Mouse (Mus musculus): ENCODE results near the gene Il6ra. TPM values are rescaled to one million over a fixed set of nuclear protein-coding genes. Genes with fewer than 3 reads are reported as not detected.

The Il6ra gene
- polyA plus RNA-seq, 1 experiment from 2014 or later: 1.2 TPM

DNA sequence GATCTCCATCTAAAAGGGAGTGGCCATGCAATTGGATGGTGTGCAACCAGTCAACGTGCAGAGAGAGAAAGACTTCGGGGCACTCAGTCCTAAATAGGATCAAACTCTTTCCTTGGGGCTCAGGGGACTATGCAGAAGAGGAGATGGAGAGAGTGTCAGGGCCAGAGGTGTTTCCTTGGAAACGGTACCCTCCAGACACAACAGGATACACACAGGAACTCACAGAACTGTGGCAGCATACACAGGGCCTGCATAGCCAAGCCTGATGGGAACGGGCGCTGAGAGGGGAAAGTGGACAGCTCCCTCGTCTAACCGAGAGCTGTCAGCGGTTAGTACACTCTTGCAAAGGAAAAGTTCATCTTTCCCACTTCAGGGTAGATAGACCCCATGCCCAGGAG is 13.5 kb downstream of the Il6ra start:
- Histone ChIP-seq H3K27me3 (replicated peaks) (no peaks in the 10 kb centered on the region), H3K36me3 (replicated peaks) (no peaks in the 10 kb centered on the region), H3K4me2 (no peak overlapping the region), H3K4me3 (no peak overlapping the region), H3K27ac (no peak overlapping the region), H3K4me1 (no peaks in the 10 kb centered on the region; the same call in 1 of the 2 replicates), H3K9me3 (no peaks in the 10 kb centered on the region), H3K9ac (no peak overlapping the region)
- no peak for ATAC-seq (replicated peaks)
- 74% methylated on average over 8 of the region's 8 CpGs for WGBS

DNA sequence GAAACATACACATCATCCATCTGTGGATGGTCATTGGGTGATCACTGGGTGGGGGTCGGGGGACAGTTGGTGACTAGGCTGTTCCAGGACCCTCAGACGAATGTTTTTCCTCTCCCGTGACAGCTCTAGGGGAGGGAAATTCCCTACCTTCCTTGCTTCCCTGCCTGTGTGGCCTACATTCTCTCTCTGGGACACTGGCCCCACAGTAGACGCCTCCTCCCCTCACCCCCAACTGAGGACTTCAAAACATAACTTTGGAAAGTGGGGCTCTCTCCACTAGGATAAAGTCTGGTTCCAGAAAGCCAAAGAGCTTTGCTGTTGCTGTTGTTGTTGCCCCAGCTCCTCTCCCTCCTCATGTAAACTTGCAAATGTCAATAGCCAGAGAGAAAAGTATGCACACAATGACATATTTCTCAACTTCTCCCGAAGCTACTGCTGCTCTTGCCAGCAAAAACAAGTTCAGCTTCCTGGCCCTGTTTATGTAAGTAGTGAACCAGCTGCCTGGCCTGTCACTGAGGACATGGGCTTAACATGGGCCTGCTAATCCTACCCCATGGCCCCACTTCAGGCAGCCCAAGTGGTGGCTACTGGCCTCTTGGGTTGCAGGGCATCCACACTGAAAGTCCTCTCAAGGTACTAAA is 14.0 kb downstream of the Il6ra start:
- no peak for ATAC-seq (replicated peaks)
- Histone ChIP-seq H3K9ac (no peak overlapping the region), H3K4me3 (no peak overlapping the region), H3K36me3 (replicated peaks) (no peaks in the 10 kb centered on the region), H3K4me1 (no peaks in the 10 kb centered on the region; the same call in 1 of the 2 replicates), H3K4me2 (no peak overlapping the region), H3K27ac (no peak overlapping the region), H3K9me3 (no peaks in the 10 kb centered on the region), H3K27me3 (replicated peaks) (no peaks in the 10 kb centered on the region)
- WGBS: 71% methylated on average over 5 of the region's 5 CpGs

DNA sequence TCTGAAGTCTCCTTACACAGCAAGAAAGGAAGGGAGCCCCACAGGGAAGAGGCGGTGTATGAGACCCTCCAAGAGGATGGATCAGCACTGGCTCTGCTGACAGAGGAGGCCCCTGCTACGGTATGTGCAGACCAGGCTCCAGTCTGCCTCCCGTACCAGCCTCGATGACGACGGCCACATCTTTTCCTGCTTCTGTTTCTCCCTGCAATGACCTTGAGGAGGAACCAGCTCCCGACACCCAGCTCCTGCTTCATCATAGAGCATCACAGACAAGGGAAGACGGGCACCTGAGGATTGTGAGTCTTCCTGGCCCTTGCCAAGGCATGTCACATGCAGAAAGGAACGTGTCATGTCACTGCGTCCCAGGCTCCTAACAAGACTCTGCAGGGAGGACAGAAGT is 15.0 kb downstream of the Il6ra start:
- WGBS: 71% methylated on average over 10 of the region's 10 CpGs
- H3K4me3 ChIP-seq: no peak overlapping the region
- no peaks in the 10 kb centered on the region for H3K9me3 ChIP-seq
- H3K4me1 ChIP-seq: no peaks in the 10 kb centered on the region; the same call in 1 of the 2 replicates
- no peak overlapping the region for H3K27ac ChIP-seq
- H3K27me3 ChIP-seq (replicated peaks): no peaks in the 10 kb centered on the region
- no peak overlapping the region for H3K9ac ChIP-seq
- H3K4me2 ChIP-seq: no peak overlapping the region
- no peaks in the 10 kb centered on the region for H3K36me3 ChIP-seq (replicated peaks)
- no peak for ATAC-seq (replicated peaks)

DNA sequence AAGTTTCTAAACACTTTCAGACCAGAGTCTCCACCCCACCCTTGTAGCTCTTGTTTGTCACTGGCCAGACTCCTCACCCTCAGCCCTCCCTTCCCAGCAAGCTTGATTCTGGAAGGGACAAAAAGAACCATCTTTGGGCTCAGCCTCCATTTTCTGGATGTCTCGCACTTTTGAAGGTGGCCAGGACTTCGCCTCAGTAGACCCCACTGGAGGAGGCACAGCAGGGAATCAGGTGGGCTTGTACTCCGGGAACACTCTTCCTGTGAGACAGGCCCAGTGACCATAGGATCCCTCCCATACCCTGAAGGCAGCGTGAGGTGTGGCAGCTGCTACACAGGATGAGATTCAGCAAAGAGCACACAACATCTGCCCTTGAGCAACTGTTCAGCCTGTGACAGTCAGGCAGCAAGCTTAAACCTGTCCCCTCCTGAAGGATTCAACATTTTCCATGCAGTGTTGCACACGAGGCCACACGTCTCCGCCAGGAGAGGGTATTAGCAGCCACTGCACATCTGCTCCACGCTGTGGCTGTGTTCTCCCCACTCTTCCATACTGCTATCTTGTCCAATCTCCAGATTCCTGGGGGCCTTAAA is 15.7 kb downstream of the Il6ra start:
- WGBS: 69% methylated on average over 8 of the region's 8 CpGs
- Histone ChIP-seq H3K4me1 (no peaks in the 10 kb centered on the region; the same call in 1 of the 2 replicates), H3K4me3 (no peak overlapping the region), H3K9ac (no peak overlapping the region), H3K27ac (no peak overlapping the region), H3K36me3 (replicated peaks) (no peaks in the 10 kb centered on the region), H3K9me3 (no peaks in the 10 kb centered on the region), H3K27me3 (replicated peaks) (no peaks in the 10 kb centered on the region), H3K4me2 (no peak overlapping the region)
- ATAC-seq (replicated peaks): no peak

DNA sequence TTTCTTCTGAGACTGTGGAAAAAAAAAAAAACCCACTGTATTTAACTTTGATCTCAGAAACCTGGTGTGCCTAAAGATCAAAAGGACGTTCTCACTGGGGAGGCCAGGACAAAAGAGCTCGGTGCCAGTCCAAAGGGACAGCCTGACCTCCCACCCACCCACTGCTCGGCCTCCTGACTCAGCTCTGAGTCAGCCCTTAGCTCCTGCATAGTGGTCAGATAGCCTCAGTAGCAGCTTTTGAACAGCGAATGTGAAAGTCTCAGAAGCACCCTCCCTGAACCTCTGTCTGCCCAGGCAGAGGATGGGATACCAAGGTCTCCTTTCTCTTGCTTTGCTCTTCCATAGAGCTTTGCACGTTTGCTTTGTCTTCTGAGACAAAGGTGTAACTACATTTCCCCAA is 16.4 kb downstream of the Il6ra start:
- no peaks in the 10 kb centered on the region for H3K9me3 ChIP-seq
- H3K9ac ChIP-seq: no peak overlapping the region
- H3K4me1 ChIP-seq: no peaks in the 10 kb centered on the region; the same call in 1 of the 2 replicates
- H3K27me3 ChIP-seq (replicated peaks): no peaks in the 10 kb centered on the region
- no peak overlapping the region for H3K4me2 ChIP-seq
- H3K4me3 ChIP-seq: no peak overlapping the region
- H3K27ac ChIP-seq: no peak overlapping the region
- no peaks in the 10 kb centered on the region for H3K36me3 ChIP-seq (replicated peaks)
- ATAC-seq (replicated peaks): no peak
- 17% methylated on average over 5 of the region's 5 CpGs for WGBS

DNA sequence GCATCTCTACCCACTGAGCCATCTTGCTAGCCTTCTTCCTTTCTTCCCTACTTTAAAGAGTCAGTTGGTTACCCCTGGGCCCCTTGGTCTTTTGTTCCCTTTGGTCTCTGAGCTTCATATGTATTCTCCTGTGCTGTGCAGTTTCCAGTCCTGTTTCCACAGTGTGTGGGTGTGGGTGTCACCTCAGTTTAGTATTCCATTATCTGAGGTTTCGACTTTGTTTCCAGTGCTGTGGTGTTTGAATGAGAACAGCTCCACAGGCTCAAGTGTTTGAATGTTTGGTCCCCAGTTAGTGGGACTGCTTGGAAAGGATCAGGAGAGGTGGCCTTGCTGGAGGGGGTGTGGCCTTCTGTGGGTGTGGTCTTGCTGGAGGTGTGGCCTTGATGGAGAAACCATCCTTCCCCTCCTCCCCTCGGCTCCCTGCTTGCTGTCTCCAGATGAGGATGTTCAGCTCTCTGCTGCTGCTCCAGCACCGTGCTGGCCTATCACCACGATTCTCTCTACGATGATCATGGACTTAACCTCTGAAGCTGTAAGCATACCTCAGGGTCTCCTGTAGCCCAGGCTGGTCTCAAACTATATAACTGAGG is 20.4 kb downstream of the Il6ra start:
- Histone ChIP-seq H3K4me3 (no peak overlapping the region), H3K27ac (no peak overlapping the region), H3K4me1 (no peaks in the 10 kb centered on the region; the same call in 1 of the 2 replicates), H3K36me3 (replicated peaks) (no peaks in the 10 kb centered on the region), H3K4me2 (no peak overlapping the region), H3K9ac (no peak overlapping the region), H3K27me3 (replicated peaks) (no peaks in the 10 kb centered on the region), H3K9me3 (no peaks in the 10 kb centered on the region)
- 91% methylated on average over 5 of the region's 5 CpGs for WGBS
- no peak for ATAC-seq (replicated peaks)

DNA sequence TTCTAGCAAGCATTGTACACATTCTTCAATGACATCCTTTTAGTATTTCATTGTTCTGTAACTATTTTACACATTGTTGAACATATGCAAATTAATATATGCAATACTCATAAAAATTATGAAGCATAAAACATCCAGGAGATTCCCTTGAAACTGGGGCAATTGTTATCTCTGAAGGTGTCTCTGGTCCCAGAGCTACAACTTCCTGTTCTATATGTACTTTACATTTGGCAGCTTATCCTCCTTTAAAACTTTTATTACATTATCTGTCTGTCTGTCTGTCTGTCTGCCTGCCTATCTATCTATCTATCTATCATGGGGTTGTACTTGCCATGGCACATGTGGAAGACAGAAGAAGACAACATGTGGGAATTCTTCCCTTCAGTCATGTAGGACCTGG is 21.3 kb downstream of the Il6ra start:
- Histone ChIP-seq H3K9ac (no peak overlapping the region), H3K36me3 (replicated peaks) (no peaks in the 10 kb centered on the region), H3K27ac (no peak overlapping the region), H3K4me3 (no peak overlapping the region), H3K4me2 (no peak overlapping the region), H3K9me3 (no peaks in the 10 kb centered on the region), H3K4me1 (no peaks in the 10 kb centered on the region; the same call in 1 of the 2 replicates), H3K27me3 (replicated peaks) (no peaks in the 10 kb centered on the region)
- ATAC-seq (replicated peaks): no peak

DNA sequence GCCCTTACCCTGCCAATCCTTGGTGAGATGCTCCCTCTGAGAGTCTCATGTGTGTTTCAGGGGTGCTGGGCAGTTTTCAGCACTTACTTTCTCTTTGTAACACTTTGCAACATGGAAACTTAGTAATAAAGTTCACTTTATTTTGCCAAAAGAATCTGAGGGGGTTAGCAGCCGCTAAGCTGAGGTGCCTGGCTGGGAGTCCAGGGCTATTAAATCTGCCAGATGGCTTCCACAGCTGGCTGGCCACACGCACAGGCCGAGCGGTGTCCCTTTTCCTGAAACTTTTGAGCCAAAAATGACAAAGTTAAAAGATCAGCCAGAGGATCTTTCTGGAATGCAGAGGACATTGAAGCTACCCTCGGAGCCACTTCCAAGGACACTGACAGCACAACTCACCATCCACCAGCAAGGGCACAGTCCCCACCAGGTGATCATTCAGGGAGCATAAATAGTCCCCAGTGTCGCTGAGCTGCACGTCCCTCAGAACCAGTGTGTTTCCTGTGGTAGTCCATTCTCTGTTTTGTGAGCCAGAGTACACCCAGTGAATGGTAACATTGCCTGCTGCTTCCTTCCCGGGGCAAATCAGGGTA is 23.1 kb downstream of the Il6ra start:
- no peak for ATAC-seq (replicated peaks)
- H3K9me3 ChIP-seq: no peaks in the 10 kb centered on the region
- 79% methylated on average over 8 of the region's 8 CpGs for WGBS

DNA sequence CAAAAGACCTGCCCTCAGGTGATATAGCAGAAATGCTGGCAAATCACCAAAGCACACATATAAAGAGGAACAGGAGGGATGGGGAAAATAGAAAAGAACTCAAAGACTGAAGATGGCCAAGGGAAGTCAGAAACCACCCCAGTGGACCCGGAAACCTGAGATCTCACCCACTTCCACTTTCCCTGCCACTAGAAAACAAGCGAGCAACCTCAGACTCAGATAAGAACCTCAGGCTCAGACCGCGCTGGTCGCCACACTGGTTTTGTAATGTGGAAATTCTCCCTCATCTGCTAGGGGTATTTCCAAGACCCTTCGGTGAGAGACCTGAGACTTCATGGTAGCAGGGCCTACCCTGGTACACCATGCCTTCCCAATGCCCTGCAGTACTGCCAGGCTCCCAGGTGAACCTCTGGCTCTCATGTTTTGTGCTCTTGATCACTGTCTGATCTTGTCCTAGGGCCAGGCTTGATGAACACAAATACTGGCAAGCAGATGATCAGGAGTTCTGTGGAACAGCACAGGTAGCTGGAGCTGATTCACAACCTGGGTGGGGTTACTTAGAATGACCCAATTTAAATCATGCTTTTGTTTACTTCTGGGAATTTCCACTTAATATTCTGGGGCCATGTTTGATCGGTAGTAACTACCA is 25.3 kb downstream of the Il6ra start:
- 91% methylated on average over 7 of the region's 7 CpGs for WGBS
- H3K4me1 ChIP-seq: no peaks in the 10 kb centered on the region
- H3K9me3 ChIP-seq: no peaks in the 10 kb centered on the region
- H3K4me2 ChIP-seq: no peak overlapping the region
- H3K4me3 ChIP-seq: no peak overlapping the region
- H3K36me3 ChIP-seq (replicated peaks): no peaks in the 10 kb centered on the region
- ATAC-seq (replicated peaks): no peak
- H3K9ac ChIP-seq: no peak overlapping the region
- no peaks in the 10 kb centered on the region for H3K27me3 ChIP-seq (replicated peaks)
- no peak overlapping the region for H3K27ac ChIP-seq

More for the DNA sequence above, 23.1 kb downstream of the Il6ra start:
- no peak overlapping the region for H3K9ac ChIP-seq
- no peaks in the 10 kb centered on the region for H3K4me1 ChIP-seq
- no peaks in the 10 kb centered on the region for H3K36me3 ChIP-seq (replicated peaks)
- H3K27me3 ChIP-seq (replicated peaks): no peaks in the 10 kb centered on the region
- no peak overlapping the region for H3K4me3 ChIP-seq
- no peak overlapping the region for H3K27ac ChIP-seq
- no peak overlapping the region for H3K4me2 ChIP-seq

DNA sequence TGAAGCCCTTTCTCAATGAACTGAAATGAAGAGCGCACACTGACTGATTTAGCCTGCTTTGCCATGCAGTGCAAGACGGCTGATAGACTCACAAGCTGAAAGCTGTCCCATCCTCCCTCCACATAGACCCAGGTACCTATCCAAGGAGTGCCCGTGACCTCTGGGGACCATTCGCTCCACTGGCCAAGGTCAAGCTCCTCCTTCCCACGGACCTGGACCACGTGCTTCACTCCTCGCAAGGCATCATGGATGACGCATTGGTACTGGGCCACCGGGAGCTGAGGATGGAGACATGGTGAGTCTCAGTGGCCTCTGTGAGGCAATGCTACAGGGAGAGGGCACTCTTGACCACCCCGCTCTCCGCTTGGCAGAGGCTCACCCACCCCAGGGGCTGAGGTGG is 27.2 kb downstream of the Il6ra start:
- Histone ChIP-seq H3K4me1 (no peaks in the 10 kb centered on the region), H3K4me3 (no peak overlapping the region), H3K36me3 (replicated peaks) (no peaks in the 10 kb centered on the region), H3K27ac (no peak overlapping the region), H3K27me3 (replicated peaks) (no peaks in the 10 kb centered on the region), H3K4me2 (no peak overlapping the region), H3K9me3 (no peaks in the 10 kb centered on the region), H3K9ac (no peak overlapping the region)
- no peak for ATAC-seq (replicated peaks)
- 91% methylated on average over 11 of the region's 11 CpGs for WGBS

DNA sequence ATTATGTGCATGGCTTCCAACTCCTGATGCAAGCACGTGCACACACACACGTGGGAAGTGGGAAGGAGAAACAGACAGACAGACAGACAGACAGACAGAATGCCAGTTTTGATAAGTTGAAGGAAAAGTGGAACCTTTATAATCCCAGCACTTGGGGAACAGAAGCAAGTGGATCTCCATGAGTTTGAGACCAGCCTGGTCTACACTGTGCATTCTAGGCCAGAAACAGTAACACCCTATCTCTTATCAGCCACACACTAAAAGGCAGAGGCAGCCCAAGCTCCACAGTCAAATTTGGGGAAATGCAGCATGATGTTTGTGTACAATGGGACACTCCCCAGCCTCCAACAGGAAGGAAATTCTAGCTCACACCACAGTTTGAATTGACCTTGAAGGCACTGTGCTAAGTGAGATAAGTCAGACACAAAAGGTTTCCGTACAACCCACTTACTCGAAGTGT is 29.4 kb downstream of the Il6ra start:
- Histone ChIP-seq H3K36me3 (replicated peaks) (no peaks in the 10 kb centered on the region), H3K27ac (no peak overlapping the region), H3K27me3 (replicated peaks) (no peaks in the 10 kb centered on the region), H3K4me2 (no peak overlapping the region), H3K9ac (no peak overlapping the region), H3K4me3 (no peak overlapping the region), H3K4me1 (no peaks in the 10 kb centered on the region), H3K9me3 (no peaks in the 10 kb centered on the region)
- 89% methylated on average over 4 of the region's 4 CpGs for WGBS
- ATAC-seq (replicated peaks): no peak

DNA sequence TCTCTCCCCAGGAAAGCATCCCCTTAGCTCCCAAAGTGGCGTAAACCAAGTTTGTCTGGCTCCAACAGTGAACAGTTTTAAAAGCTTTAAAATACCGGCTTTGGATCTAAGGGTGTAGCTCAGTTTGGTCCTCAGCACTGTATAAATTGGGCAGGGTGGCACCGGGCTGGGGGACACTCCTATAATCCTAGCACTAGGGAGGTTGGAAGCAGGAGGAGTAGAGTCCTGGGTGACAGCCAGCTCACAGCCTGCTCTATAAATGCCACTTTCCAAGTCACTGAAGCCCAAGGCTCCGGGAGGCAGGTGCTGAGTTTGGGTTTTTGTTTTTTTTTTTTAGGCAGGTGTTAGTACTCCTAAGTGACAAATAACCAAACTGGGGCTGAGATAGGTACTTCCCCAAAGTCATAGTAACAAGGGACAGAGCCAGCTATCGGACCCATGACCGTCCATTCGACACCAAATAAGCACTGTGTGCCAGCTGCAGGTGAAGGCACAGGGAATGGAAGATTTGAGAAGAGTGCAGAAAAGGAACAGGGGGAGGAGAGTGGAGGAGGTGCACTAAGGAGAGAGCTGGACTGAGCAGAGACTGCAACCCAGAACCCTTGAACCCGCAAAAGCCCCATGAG is 30.3 kb downstream of the Il6ra start:
- no peak for ATAC-seq (replicated peaks)
- no peak overlapping the region for H3K9ac ChIP-seq
- WGBS: 76% methylated on average over 8 of the region's 8 CpGs

More for the DNA sequence above, 30.3 kb downstream of the Il6ra start:
- H3K9me3 ChIP-seq: no peaks in the 10 kb centered on the region
- no peak overlapping the region for H3K4me3 ChIP-seq
- no peaks in the 10 kb centered on the region for H3K36me3 ChIP-seq (replicated peaks)
- H3K4me1 ChIP-seq: no peaks in the 10 kb centered on the region
- no peak overlapping the region for H3K27ac ChIP-seq
- peaks cover 2% of the 10 kb centered on the region; the same call in 1 of the 2 replicates for H3K27me3 ChIP-seq (replicated peaks)
- H3K4me2 ChIP-seq: no peak overlapping the region

Measured in midbrain, embryonic 15.5 days (tissue).